Mouse (Mus musculus) layer of hippocampus, adult 2 months (tissue): ENCODE results near the gene Pilra. TPM values are rescaled to one million over a fixed set of nuclear protein-coding genes. Genes with fewer than 3 reads are reported as not detected.
A peak's percentile ranks its signal among the peaks of the same experiment; 100 is the strongest.

Experiments used
- DNase-seq, 2 experiments: peaks; one replicate each; pipeline ENCODE4 v3.0.0; 2022; ENCODE audit warnings: low spot score in 2 of 2
- H3K27ac ChIP-seq: fragments of 200-600 bp; 2 replicates; pipeline ENCODE4 v1.8.1; 2022
- H3K4me3 ChIP-seq: fragments of 200-600 bp; 2 replicates; pipeline ENCODE4 v1.8.1; 2022; ENCODE audit warnings: mild to moderate bottlenecking
- CTCF ChIP-seq: fragments of 200-600 bp; conservative IDR thresholded peaks from 2 replicates; pipeline ENCODE4 v1.8.1; 2022; ENCODE audit warnings: antibody characterized with exemption, mild to moderate bottlenecking, moderate library complexity
- total RNA-seq, 2 experiments: library from RNA; stranded (reverse); gene quantifications; 2 replicates each; pipeline ENCODE4 v1.2.3; 2021

Pilra gene
- total RNA-seq, 2 experiments from 2014 or later = 0.54 to 1.1 TPM

DNA sequence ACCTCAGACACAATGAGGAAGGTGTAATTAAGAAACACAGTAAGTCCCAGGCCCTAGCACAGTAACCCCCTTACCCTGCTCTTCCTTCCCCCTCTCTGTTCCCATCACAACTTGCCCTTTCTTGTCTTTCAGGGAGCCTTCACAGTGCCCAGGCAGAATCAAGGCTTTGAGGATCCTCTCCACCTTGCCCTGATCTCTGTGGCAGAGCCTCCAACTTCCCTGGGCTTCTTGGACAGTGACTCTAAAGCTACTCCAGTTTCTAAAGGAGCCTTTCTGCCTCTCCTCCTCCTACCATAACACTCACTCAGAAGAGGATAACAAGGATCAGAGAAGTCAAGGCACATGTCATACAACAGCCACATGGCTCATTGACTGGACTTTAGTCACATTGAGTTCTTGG is 530 bp upstream of the Pilra start:
- TF ChIP-seq CTCF = no peak
- no peak overlapping the region for H3K27ac ChIP-seq
- H3K4me3 ChIP-seq = no peak overlapping the region
- DNase-seq = no peak

DNA sequence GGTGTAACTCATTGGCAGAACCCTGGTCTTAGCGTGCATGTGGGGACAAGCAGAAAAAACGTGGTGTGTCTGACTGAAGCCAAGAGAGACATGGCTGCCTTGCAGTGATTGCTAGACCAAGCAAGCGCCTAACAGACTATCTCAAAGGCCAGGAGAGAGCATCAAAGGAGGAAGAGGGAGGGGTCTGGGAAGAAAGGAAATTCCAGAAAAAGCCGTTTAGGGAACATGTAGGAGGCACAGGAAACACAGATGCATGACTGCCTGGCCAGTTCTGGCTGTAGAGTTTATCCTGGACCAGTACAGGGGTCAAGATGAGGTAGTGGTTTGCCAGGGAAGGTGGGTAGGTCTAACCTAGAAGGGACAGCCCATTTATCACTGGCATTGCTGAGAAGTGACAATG is 2.6 kb downstream of the Pilra start:
- Histone ChIP-seq H3K27ac (no peak overlapping the region), H3K4me3 (no peak overlapping the region)
- no peak for DNase-seq
- no peak for TF ChIP-seq CTCF

DNA sequence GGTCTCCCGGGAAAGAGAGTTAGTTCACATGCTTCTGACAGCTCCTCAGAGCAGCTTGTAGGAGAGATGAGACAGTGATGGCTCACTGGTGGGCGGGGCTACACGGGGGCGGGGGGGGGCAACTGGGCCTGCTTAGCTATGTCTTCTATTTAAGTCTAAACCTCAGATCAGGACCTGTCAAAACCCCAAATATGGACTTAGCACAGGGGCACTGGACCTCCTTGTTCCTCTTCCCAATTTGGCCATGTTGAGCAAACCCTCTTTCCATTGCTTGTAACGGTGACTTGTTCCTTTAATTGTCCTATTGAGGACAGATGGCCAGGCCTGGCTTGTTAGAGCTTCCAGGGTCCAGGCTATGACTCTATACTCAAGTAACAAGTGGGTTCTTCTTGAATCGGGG is 4.6 kb downstream of the Pilra start:
- no peak overlapping the region for H3K4me3 ChIP-seq
- TF ChIP-seq CTCF = no peak
- peak overlapping the region; percentile 19; the same call in 1 of the 2 replicates for H3K27ac ChIP-seq
- DNase-seq = no peak

DNA sequence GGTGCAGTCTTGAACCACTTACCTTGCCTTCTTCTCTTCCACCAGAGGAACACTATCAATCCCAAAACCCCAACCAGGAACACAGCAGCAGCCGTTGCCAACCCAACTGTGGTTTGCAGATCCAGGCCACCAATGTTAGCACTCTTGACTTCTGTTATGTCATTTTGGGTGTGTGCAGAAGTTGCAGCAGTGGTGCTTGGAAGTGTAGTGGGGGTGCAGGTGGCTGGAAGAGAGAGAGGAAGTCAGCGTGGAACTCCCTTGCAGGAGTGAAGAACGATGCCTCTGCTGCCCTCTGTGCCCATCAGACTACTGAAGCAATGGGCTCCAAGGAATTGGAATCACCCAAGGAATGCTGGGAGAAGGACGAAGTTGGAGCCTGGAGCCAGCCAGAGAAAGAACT is 5.0 kb downstream of the Pilra start:
- TF ChIP-seq CTCF = no peak
- DNase-seq = no peak
- Histone ChIP-seq H3K4me3 (no peak overlapping the region), H3K27ac (peak overlapping the region; percentile 19; the same call in 1 of the 2 replicates)

DNA sequence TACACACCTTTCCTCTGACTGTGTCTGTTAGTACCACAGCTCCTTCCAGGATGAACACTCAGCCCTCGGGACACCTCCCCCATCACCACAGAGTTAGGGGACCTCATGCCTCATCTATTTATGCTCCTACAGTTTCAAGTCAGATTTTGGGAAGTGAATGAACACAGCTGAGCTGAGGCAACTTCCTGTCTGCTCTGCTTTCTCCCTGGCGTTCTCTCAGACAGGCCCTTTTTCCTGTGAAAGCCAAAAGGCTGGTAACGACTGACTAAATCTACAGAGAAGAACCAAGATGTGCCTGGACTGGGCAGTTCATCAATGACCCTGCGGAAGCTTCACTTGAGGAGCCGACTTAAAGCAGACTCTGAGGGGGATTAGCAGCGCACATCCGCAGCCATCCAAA is 5.8 kb downstream of the Pilra start:
- H3K27ac ChIP-seq = no peak overlapping the region; the same call in 1 of the 2 replicates
- no peak for TF ChIP-seq CTCF
- DNase-seq = no peak

DNA sequence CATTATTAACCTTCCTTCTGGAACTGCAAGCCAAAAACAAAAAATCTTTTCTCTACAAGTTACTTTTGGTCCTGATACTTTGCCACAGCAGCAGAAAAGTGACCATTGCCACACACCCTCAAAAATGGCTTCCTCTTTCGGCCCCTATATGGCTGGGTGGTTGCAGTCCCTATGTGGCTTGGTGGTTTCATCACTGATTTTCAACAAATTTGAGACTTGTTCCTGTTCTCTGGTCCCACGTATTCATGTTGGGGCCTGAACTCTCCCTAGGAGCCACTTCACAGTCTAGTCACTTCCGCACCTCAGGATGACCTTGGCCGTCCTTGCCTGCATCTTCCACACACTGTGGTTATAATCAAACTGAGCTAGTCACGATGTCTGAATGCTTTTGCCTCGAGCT is 7.4 kb downstream of the Pilra start:
- no peak for TF ChIP-seq CTCF

More for the DNA sequence above, 5.8 kb downstream of the Pilra start:
- H3K4me3 ChIP-seq = no peak overlapping the region

DNA sequence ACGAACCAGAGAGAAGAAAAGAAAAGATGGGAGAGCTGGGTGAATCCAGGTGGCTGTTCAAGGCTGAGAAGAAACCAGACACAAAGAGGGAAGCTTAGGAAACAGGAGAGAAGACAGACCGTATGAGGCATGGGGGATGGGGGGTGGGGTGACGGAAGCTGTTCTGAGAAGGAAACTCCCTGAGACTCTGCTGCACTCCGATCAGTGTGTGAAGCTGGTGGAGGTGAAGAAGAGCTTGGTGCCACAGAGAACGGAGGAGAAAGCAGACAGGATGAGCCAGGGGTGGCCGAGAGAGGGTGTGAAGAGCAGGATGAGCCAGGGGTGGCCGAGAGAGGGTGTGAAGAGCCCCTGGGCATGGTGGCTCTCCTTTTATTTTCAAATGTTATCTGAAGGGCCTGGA is 9.7 kb downstream of the Pilra start:
- no peak for DNase-seq
- Histone ChIP-seq H3K4me3 (no peak overlapping the region), H3K27ac (no peak overlapping the region)
- no peak for TF ChIP-seq CTCF

More for the DNA sequence above, 7.4 kb downstream of the Pilra start:
- no peak for DNase-seq
- no peak overlapping the region for H3K4me3 ChIP-seq
- no peak overlapping the region for H3K27ac ChIP-seq

DNA sequence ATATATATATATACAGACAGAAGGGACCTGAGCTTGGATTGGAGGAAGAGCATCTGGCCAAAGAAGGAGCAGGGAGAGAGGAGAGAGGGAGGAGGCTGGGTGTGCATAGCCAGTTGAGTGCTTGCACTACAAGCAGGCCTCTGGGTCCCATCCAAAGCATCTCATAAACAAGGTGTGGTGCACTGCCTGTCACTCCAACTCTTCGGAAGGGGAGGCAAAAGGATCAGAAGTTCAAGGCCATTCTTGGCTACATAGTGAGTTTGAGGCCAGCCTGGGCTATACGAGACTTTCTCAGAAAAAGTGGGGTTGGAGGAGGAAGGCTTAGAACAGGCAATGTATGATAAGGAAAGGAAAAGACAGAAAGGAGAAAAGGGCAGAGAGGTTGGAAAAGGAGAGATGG is 10.1 kb downstream of the Pilra start:
- no peak overlapping the region for H3K27ac ChIP-seq
- H3K4me3 ChIP-seq = no peak overlapping the region
- no peak for TF ChIP-seq CTCF
- DNase-seq = no peak

DNA sequence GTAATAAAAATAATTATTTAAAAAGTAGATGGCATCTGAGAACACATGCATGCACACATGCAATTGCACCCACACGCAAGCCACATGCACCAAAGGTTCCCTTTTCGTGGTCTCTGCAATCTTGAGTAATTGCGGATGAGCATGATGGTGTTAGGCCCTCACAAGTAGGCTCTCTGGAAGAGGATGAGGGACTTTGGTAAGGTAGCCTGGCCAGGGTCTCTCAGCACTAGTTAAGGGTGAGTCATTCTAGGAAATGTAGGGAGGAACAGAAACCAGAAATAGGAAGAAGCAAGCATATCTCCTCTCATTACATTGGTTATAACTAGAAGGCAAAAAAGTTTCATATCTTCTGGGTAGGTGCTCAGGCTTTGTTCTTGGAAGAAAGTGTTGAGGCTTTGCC is 11.1 kb downstream of the Pilra start:
- DNase-seq = no peak
- TF ChIP-seq CTCF = no peak
- Histone ChIP-seq H3K4me3 (no peak overlapping the region), H3K27ac (no peak overlapping the region; the same call in 1 of the 2 replicates)

DNA sequence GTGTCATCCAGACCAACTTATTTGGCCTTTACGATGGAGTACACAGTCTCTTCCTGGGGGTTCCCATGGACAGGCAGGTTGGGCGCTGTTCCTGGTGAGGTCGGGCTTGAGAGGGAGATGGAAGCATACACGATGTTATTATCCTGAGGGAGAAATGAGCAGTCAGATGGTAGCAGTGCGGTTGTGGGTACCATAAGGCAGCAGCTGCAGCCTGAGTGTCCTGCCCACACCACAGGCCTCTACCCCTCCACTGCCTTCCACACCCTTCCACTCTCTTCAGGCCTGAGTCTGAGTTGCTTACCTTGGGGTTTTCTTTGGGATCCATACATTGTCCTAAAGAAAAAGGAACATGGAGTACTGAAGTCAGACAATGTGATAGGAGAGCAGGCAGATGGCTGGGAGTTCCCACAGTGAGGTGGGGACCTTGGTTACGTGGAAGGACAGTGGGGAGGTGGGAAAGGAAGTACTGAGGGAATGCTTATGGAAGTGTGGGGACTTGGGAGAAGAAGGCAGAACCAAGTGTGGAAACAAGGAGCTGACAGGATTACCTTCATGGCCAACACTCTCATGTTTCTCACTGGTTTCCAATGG is 12.5 kb downstream of the Pilra start:
- Histone ChIP-seq H3K4me3 (no peak overlapping the region), H3K27ac (0 out of 2 replicates have a peak overlapping the region, but pooled peaks have one; percentile 14)
- no peak for TF ChIP-seq CTCF
- DNase-seq = no peak

DNA sequence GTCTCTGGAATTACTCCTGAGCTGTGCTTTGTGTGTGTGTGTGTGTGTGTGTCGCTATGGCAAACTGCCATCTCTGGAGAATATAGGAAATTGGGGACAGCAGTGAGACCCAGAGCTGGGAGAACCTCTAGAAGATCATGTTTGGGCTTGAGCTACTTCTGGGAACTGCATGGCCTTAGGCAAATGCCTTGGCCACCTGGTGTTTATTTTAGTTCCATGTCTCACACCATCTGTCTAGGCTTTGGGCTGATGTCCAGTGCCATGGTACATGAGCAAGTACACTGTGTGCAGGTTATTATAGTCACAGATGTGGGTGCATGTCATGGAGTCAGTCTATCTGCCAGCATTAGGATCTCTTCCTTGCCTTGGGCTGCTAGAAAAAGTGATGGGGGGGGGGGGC is 13.5 kb downstream of the Pilra start:
- TF ChIP-seq CTCF = no peak
- DNase-seq = no peak
- no peak overlapping the region for H3K27ac ChIP-seq
- H3K4me3 ChIP-seq = no peak overlapping the region

DNA sequence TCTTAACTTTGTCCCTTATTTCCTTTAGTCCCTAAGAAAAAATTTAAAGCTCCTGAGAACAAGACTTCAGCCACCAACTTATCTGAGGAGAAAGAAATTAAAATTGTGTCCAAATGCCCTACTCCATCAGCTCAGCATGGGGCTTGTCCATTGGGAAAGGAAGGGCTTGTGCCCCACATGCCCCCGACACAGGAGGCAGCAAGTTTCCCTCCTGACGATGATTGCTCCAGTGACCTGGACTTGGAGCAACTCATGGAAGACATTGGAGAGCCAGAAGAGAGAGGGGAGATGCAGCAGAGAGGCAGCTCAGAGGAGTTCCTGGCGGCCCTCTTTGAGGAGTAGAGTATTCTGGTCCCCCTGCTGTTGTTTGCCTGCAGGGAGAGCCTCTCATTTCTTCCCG is 14.0 kb downstream of the Pilra start:
- H3K27ac ChIP-seq = no peak overlapping the region
- H3K4me3 ChIP-seq = no peak overlapping the region
- no peak for TF ChIP-seq CTCF
- no peak for DNase-seq

DNA sequence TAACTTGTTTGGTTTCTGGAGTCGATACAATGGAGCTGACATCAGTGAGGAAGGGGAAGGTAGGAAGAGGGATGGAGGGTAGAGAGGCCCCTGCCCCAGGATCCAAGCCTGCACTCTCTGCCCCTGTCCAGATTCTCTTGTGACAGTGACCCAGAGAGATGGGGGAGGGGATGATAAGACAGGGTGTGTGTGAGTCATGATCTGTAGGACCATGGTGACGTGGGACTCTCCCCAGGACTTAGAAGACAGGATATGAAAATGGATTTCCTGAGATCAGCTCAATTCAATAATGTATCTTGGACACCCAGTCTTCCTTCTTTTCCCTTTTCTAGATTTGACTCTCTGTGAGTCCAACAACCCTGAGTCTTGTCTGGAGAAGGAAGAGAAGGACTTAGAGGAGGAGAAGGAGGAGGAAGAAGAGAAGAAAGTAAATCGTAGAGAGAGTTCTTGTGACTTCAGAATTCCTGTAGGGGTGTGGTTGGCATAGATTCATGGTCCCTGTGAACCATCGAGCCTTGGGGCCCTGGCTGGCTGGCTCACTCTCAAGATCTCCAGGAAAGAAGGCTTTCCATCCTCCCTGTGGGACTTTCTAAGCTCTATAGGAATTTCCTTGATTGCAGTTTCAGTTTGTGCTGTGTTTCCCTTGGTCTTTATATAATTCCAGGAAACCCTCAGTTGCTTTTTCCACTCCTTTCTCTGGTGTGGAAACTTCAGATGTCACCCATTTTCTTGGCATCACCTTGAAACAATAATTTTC is 18.4 kb downstream of the Pilra start:
- Histone ChIP-seq H3K27ac (no peak overlapping the region), H3K4me3 (no peak overlapping the region)
- TF ChIP-seq CTCF = no peak
- DNase-seq = no peak

DNA sequence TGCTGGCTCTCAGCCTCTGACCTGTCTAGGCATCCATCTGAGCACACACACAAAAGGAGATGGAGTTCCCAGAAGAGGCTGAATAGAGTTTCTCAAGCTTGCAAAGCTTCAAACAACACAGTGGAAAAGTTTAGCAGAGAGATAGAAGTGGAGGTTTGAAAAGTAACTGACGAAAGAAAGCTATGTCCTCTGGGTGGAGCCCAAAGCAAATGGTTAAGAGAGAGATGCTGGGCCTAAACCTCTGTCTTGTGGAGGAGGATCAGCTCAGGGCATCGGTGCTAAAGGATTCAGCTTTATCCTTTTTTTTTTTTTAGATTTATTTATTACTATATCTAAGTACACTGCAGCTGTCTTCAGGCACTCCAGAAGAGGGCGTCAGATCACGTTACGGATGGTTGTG is 27.8 kb downstream of the Pilra start:
- no peak for DNase-seq
- H3K27ac ChIP-seq = no peak overlapping the region
- no peak overlapping the region for H3K4me3 ChIP-seq
- TF ChIP-seq CTCF = no peak
